Mouse (Mus musculus) midbrain, embryonic 11.5 days (tissue): ENCODE measurements around the gene Igf1r. TPM values are rescaled to one million over a fixed set of nuclear protein-coding genes. Genes with fewer than 3 reads are reported as not detected.
"Not testable (repeated sequence)": the region's sequence is repeated elsewhere in the genome, so short reads cannot be mapped to it uniquely, and the experiment has no call there.

Experiments used
- ATAC-seq: fragments of 200-750 bp; cut with Nextera tagmentation; 2 replicates; pipeline ENCODE4 v1.8.0; 2017; ENCODE audit warnings: moderate TSS enrichment, moderate library complexity; ENCODE audit not compliant: low FRiP score
- DNase-seq: peaks from one replicate; pipeline ENCODE4 v3.0.0; 2015; ENCODE audit warnings: low spot score; ENCODE audit errors: missing footprints
- H3K27ac ChIP-seq: fragments of 300-500 bp; sonication (generic); 2 replicates; pipeline ENCODE4 v1.5.1; 2014; ENCODE audit warnings: low read depth, low read length
- H3K27me3 ChIP-seq: fragments of 300-500 bp; sonication (generic); 2 replicates; pipeline ENCODE4 v1.6.1; 2014; ENCODE audit warnings: mild to moderate bottlenecking, low read length, moderate library complexity, mixed read lengths; ENCODE audit not compliant: control insufficient read depth, insufficient read depth
- H3K36me3 ChIP-seq: fragments of 300-500 bp; sonication (generic); 2 replicates; pipeline ENCODE4 v1.6.1; 2014; ENCODE audit warnings: mild to moderate bottlenecking, low read length, moderate library complexity, mixed read lengths; ENCODE audit not compliant: control insufficient read depth, insufficient read depth
- H3K4me1 ChIP-seq: fragments of 300-500 bp; sonication (generic); 2 replicates; pipeline ENCODE4 v1.6.1; 2014; ENCODE audit warnings: low read length; ENCODE audit not compliant: control insufficient read depth, insufficient read depth
- H3K4me2 ChIP-seq: fragments of 300-500 bp; sonication (generic); 2 replicates; pipeline ENCODE4 v1.6.1; 2014; ENCODE audit warnings: mild to moderate bottlenecking, moderate library complexity
- H3K4me3 ChIP-seq: fragments of 300-500 bp; sonication (generic); 2 replicates; pipeline ENCODE4 v1.5.1; 2014; ENCODE audit warnings: low read depth, low read length
- H3K9ac ChIP-seq: fragments of 300-500 bp; sonication (generic); 2 replicates; pipeline ENCODE4 v1.6.1; 2014; ENCODE audit warnings: low read length
- H3K9me3 ChIP-seq: fragments of 300-500 bp; sonication (generic); 2 replicates; pipeline ENCODE4 v1.6.1; 2016; ENCODE audit warnings: low read length; ENCODE audit not compliant: control insufficient read depth
- WGBS: fragments of 180-500 bp; shearing (Covaris S2); extraction: QIAGEN DNeasy Blood & Tissue Kit; methylation state at CpG from one replicate; pipeline ENCODE4 v1.1.7; 2014; 5-methylcytosine and 5-hydroxymethylcytosine counted together
- polyA plus RNA-seq: library from polyadenylated mRNA; unstranded; fragments of >200 nt; fragmentation: Nextera tagmentation; extraction: Ambion mirVana; gene quantifications from 2 replicates; pipeline ENCODE4 v1.2.1, GENCODE M21; 2014

Gene Igf1r
- polyA plus RNA-seq, 1 experiment from 2014 or later: 20.0 TPM

GRCm38 (mm10) chr7:68274218-68274617, 321.6 kb downstream of the Igf1r start:
- DNase-seq: peak; percentile 64
- no peak overlapping the region for H3K27ac ChIP-seq
- H3K9me3 ChIP-seq: no peaks in the 10 kb centered on the region
- ATAC-seq: no peak
- no peaks in the 10 kb centered on the region for H3K36me3 ChIP-seq
- peaks cover 8% of the 10 kb centered on the region for H3K4me1 ChIP-seq
- no peak overlapping the region for H3K4me3 ChIP-seq
- 68% methylated on average over 2 of the region's 2 CpGs for WGBS
- H3K4me2 ChIP-seq: no peak overlapping the region
- H3K27me3 ChIP-seq: peaks cover 8% of the 10 kb centered on the region; the same call in 1 of the 2 replicates
- H3K9ac ChIP-seq: no peak overlapping the region

DNA sequence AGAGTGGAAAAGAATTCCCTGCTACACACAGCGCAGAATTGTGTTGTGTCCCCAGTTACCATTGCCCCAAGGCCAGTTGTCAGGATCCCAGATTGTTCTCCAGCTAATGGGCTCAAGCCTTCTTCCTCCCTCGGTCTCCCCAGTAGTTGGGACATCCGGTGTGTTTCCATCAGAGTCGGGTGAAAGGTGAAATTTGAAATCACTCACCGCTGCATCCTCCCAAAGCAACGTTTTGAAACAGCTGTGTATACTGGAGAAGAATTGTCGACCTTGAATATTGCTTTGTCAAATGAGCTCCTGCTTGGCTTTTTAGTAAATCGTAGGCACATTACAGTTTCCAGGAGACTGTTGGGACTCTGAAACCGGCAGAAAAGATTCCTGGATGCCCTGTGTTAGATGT, 322.3 kb downstream of the Igf1r start:
- H3K4me2 ChIP-seq: no peak overlapping the region
- 78% methylated on average over 9 of the region's 9 CpGs for WGBS
- ATAC-seq: no peak

DNA sequence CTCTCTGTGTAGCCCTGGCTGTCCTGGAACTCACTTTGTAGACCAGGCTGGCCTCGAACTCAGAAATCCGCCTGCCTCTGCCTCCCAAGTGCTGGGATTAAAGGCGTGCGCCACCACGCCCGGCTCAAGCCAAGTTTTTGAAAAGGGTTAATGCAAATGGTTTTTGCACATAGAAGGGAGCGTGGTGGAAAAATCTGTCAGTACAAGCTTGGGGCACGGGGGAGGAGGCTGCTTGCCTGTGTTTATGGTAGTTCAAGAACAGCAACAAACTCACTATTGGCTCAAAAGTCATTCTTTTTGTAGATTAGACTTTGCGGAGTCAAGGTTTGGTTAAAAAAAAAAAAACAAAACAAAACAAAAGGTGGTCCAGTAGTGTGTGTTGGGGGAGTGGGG, 322.8 kb downstream of the Igf1r start:
- not testable (repeated sequence) for H3K9me3 ChIP-seq, H3K27me3 ChIP-seq, H3K27ac ChIP-seq, H3K4me1 ChIP-seq, DNase-seq, ATAC-seq, H3K36me3 ChIP-seq
- whole genome bisulfite sequencing: 43% methylated on average over 9 of the region's 9 CpGs
- H3K9ac ChIP-seq: peak overlapping the region; percentile 31; the same call in 1 of the 2 replicates
- H3K4me3 ChIP-seq: peak overlapping the region; percentile 20; the same call in 1 of the 2 replicates
- H3K4me2 ChIP-seq: peak overlapping the region; percentile 65

More for the DNA sequence above, 322.3 kb downstream of the Igf1r start:
- H3K4me1 ChIP-seq: peaks cover 8% of the 10 kb centered on the region
- no peak overlapping the region for H3K4me3 ChIP-seq
- peak; percentile 35 for DNase-seq
- H3K27ac ChIP-seq: no peak overlapping the region
- peaks cover 8% of the 10 kb centered on the region; the same call in 1 of the 2 replicates for H3K27me3 ChIP-seq
- no peak overlapping the region for H3K9ac ChIP-seq
- no peaks in the 10 kb centered on the region for H3K9me3 ChIP-seq
- H3K36me3 ChIP-seq: no peaks in the 10 kb centered on the region

DNA sequence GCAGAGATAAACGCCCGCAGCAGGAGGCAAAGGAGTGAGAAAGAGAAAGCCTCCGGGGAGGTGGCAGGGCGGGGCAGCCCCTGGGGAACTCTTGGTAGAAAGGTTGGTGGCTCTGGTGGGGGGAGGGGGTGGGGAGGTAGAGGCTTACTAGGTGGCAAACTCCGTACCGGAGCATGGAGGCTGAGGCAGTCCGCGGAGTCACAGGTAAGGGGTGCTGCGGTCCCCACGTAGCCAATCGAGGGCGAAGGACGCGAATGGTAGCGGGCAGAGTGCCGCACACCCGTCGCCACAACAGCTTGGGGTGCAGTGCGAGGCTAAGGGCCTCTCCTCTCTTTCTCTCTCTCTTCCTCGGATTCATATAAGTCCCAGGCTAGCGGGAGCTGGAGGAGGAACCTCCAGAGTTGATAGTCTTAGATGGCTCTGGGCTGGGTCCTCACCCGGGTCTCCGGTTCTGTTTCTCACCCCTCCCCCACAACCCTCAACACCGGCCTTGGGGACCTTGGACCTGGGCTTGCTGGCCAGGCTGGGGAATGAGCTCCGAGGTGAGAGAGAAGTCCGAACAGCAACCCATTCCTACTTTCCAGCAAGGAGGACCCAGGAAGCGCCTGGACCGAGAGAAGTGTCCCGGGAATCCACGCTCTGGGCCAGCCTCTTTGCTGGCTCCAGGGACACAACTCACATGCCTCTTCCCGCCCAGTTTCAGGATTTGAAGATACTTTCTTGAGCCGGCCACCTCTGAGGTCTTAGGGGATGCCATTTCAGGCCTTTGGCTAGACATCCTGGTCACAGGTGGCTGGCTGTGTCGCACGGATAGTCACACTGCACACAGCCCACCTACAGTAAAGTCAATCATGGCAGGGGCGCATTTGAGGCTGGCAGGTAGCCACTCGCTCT, 323.5 kb downstream of the Igf1r start:
- Histone ChIP-seq H3K4me2 (peak overlapping the region; percentile 65), H3K27ac (no peak overlapping the region), H3K27me3 (peaks cover 8% of the 10 kb centered on the region; the same call in 1 of the 2 replicates), H3K36me3 (no peaks in the 10 kb centered on the region), H3K4me3 (peak overlapping the region; percentile 20; the same call in 1 of the 2 replicates), H3K4me1 (peaks cover 8% of the 10 kb centered on the region), H3K9me3 (no peaks in the 10 kb centered on the region), H3K9ac (peak overlapping the region; percentile 31)
- ATAC-seq: peak; percentile 44; the same call in 1 of the 2 replicates
- peak; percentile 92 for DNase-seq
- 4% methylated on average over 36 of the region's 36 CpGs for WGBS

GRCm38 (mm10) chr7:68277054-68277896, 324.6 kb downstream of the Igf1r start:
- 49% methylated on average over 11 of the region's 11 CpGs for WGBS
- peak; percentile 85 for DNase-seq
- no peak overlapping the region for H3K4me3 ChIP-seq
- H3K27me3 ChIP-seq: peaks cover 8% of the 10 kb centered on the region; the same call in 1 of the 2 replicates
- no peaks in the 10 kb centered on the region for H3K9me3 ChIP-seq
- H3K4me2 ChIP-seq: no peak overlapping the region
- H3K9ac ChIP-seq: no peak overlapping the region
- H3K36me3 ChIP-seq: no peaks in the 10 kb centered on the region
- no peak overlapping the region for H3K27ac ChIP-seq
- ATAC-seq: no peak
- H3K4me1 ChIP-seq: peaks cover 8% of the 10 kb centered on the region

- peaks cover 8% of the 10 kb centered on the region for H3K4me1 ChIP-seq
- no peak overlapping the region for H3K4me2 ChIP-seq
- H3K36me3 ChIP-seq: no peaks in the 10 kb centered on the region
- no peaks in the 10 kb centered on the region for H3K9me3 ChIP-seq
- no peak for ATAC-seq
- H3K27me3 ChIP-seq: peaks cover 8% of the 10 kb centered on the region; the same call in 1 of the 2 replicates
- no peak overlapping the region for H3K27ac ChIP-seq
- no peak overlapping the region for H3K4me3 ChIP-seq
- WGBS: 73% methylated on average over 4 of the region's 4 CpGs
- H3K9ac ChIP-seq: no peak overlapping the region
- peak; percentile 73 for DNase-seq
Measured at GRCm38 (mm10) chr7:68277897-68278270, 325.3 kb downstream of the Igf1r start.

GRCm38 (mm10) chr7:68278385-68278784, 325.8 kb downstream of the Igf1r start:
- WGBS: 89% methylated on average over 6 of the region's 6 CpGs
- Histone ChIP-seq H3K4me2 (no peak overlapping the region), H3K9ac (no peak overlapping the region), H3K4me3 (no peak overlapping the region), H3K36me3 (no peaks in the 10 kb centered on the region), H3K27ac (no peak overlapping the region), H3K27me3 (peaks cover 8% of the 10 kb centered on the region; the same call in 1 of the 2 replicates), H3K4me1 (peaks cover 8% of the 10 kb centered on the region), H3K9me3 (no peaks in the 10 kb centered on the region)
- ATAC-seq (no peak), DNase-seq (peak; percentile 39)

- Histone ChIP-seq H3K4me2 (no peak overlapping the region), H3K36me3 (no peaks in the 10 kb centered on the region), H3K4me1 (peaks cover 8% of the 10 kb centered on the region), H3K27ac (no peak overlapping the region), H3K27me3 (peaks cover 8% of the 10 kb centered on the region; the same call in 1 of the 2 replicates), H3K9me3 (no peaks in the 10 kb centered on the region), H3K9ac (no peak overlapping the region), H3K4me3 (no peak overlapping the region)
- DNase-seq (peak; percentile 44), ATAC-seq (no peak)
- 73% methylated on average over 6 of the region's 6 CpGs for WGBS
Measured at GRCm38 (mm10) chr7:68278908-68279307, 326.3 kb downstream of the Igf1r start.
